Mouse (Mus musculus) heart, embryonic 15.5 days (tissue): Measurements from ENCODE around the gene Fbxw11. TPM values are rescaled to one million over a fixed set of nuclear protein-coding genes. Genes with fewer than 3 reads are reported as not detected.
"Not testable (repeated sequence)": the region's sequence is repeated elsewhere in the genome, so short reads cannot be mapped to it uniquely, and the experiment has no call there.

ENCODE experiments used
- ATAC-seq: fragments of 200-750 bp; cut with Nextera tagmentation; replicated peaks from 2 replicates; pipeline ENCODE4 v1.8.0; 2017; ENCODE audit warnings: low read depth, moderate TSS enrichment; ENCODE audit not compliant: insufficient number of reproducible peaks, insufficient read depth, low FRiP score
- H3K27ac ChIP-seq: fragments of 300-500 bp; sonication (generic); 2 replicates; pipeline ENCODE4 v1.5.1; 2015; ENCODE audit warnings: mild to moderate bottlenecking, inconsistent platforms
- H3K27me3 ChIP-seq: fragments of 300-500 bp; sonication (generic); 2 replicates; pipeline ENCODE4 v1.6.1; 2015; ENCODE audit warnings: inconsistent platforms
- H3K36me3 ChIP-seq: fragments of 300-500 bp; sonication (generic); 2 replicates; pipeline ENCODE4 v1.6.1; 2015; ENCODE audit warnings: mild to moderate bottlenecking, inconsistent platforms
- H3K4me1 ChIP-seq: fragments of 300-500 bp; sonication (generic); replicated peaks from 2 replicates; pipeline ENCODE4 v1.6.1; 2015; ENCODE audit warnings: inconsistent platforms
- H3K4me2 ChIP-seq: fragments of 300-500 bp; sonication (generic); 2 replicates; pipeline ENCODE4 v1.6.1; 2015; ENCODE audit warnings: inconsistent platforms, mild to moderate bottlenecking, moderate library complexity
- H3K4me3 ChIP-seq: fragments of 300-500 bp; sonication (generic); 2 replicates; pipeline ENCODE4 v1.5.1; 2015; ENCODE audit warnings: mild to moderate bottlenecking, inconsistent platforms
- H3K9ac ChIP-seq: fragments of 300-500 bp; sonication (generic); 2 replicates; pipeline ENCODE4 v1.6.1; 2015; ENCODE audit warnings: mild to moderate bottlenecking, inconsistent platforms
- H3K9me3 ChIP-seq: fragments of 300-500 bp; sonication (generic); replicated peaks from 2 replicates; pipeline ENCODE4 v1.6.1; 2016; ENCODE audit warnings: inconsistent platforms
- WGBS: fragments of 180-500 bp; shearing (Covaris S2); methylation state at CpG from one replicate; pipeline ENCODE4 v1.1.7; 2015; ENCODE audit warnings: mixed read lengths; 5-methylcytosine and 5-hydroxymethylcytosine counted together
- polyA plus RNA-seq: library from polyadenylated mRNA; unstranded; fragments of >200 nt; fragmentation: Nextera tagmentation; extraction: Ambion mirVana; gene quantifications from 2 replicates; pipeline ENCODE4 v1.2.1, GENCODE M21; 2015

Gene Fbxw11
- polyA plus RNA-seq, 1 experiment from 2014 or later = 58.8 TPM

GRCm38 (mm10) chr11:32614463-32614862, 28.1 kb upstream of the Fbxw11 start:
- no peaks in the 10 kb centered on the region for H3K36me3 ChIP-seq
- WGBS = 94% methylated on average over 29 of the region's 29 CpGs
- no peak overlapping the region for H3K9ac ChIP-seq
- ATAC-seq = no peak
- peaks cover 23% of the 10 kb centered on the region for H3K4me1 ChIP-seq
- H3K9me3 ChIP-seq = no peaks in the 10 kb centered on the region
- H3K27me3 ChIP-seq = no peaks in the 10 kb centered on the region
- H3K4me3 ChIP-seq = no peak overlapping the region
- no peak overlapping the region for H3K4me2 ChIP-seq
- no peak overlapping the region for H3K27ac ChIP-seq

DNA sequence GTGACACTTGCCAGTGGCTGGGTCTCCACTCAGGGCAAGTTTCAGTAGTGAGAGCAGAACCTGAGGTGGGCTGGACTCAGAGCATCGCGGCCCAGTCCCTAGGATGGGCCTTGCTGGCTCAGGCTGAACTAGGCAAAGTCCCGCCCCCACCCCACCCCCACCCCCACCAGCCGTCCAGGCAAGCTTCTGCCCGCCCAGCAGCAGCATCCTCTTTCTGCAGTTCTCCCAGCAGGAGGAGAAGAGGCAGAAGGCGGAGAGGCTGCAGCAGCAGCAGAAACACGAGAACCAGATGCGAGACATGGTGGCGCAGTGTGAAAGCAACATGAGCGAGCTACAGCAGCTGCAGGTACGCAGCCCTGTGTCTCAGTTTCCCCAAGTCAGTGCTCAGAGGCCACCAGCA, 27.0 kb upstream of the Fbxw11 start:
- H3K36me3 ChIP-seq = no peaks in the 10 kb centered on the region
- H3K4me1 ChIP-seq = peaks cover 31% of the 10 kb centered on the region
- H3K9me3 ChIP-seq = no peaks in the 10 kb centered on the region
- H3K4me3 ChIP-seq = no peak overlapping the region
- no peak overlapping the region for H3K4me2 ChIP-seq
- 18% methylated on average over 11 of the region's 11 CpGs for WGBS
- H3K27ac ChIP-seq = no peak overlapping the region
- H3K9ac ChIP-seq = no peak overlapping the region
- no peak for ATAC-seq
- H3K27me3 ChIP-seq = no peaks in the 10 kb centered on the region

DNA sequence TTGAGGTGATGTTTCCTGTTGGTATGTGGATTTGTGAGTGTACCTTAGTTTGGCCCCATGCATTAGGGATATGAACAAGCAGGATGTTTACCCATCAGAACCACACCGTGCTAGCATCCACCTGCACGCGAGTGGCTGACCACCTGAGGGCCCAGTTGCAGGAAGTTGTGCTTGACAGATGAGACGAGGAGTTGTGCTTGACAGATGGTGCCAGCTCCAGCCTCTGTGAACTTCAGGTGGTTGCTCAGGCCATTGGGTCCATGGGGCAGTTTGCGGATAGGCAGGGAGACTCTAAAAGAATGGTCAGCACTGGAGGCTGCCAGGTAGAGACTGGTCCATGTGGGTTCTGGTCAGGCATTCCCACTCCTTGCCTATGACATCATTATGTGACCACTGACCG, 26.4 kb upstream of the Fbxw11 start:
- Histone ChIP-seq H3K27me3 (no peaks in the 10 kb centered on the region), H3K36me3 (no peaks in the 10 kb centered on the region), H3K27ac (no peak overlapping the region), H3K9ac (no peak overlapping the region), H3K4me1 (peaks cover 31% of the 10 kb centered on the region), H3K9me3 (no peaks in the 10 kb centered on the region), H3K4me3 (no peak overlapping the region), H3K4me2 (no peak overlapping the region)
- WGBS = 76% methylated on average over 6 of the region's 6 CpGs
- no peak for ATAC-seq

- no peaks in the 10 kb centered on the region for H3K27me3 ChIP-seq
- H3K4me1 ChIP-seq = peaks cover 35% of the 10 kb centered on the region
- WGBS = 70% methylated on average over 1 of the region's 1 CpGs
- ATAC-seq = no peak
- H3K9me3 ChIP-seq = no peaks in the 10 kb centered on the region
- no peak overlapping the region for H3K4me3 ChIP-seq
- no peak overlapping the region for H3K4me2 ChIP-seq
- H3K27ac ChIP-seq = peak overlapping the region; percentile 95; the same call in 1 of the 2 replicates
- no peaks in the 10 kb centered on the region for H3K36me3 ChIP-seq
- H3K9ac ChIP-seq = no peak overlapping the region
Observed at GRCm38 (mm10) chr11:32618036-32618435, 24.5 kb upstream of the Fbxw11 start.

DNA sequence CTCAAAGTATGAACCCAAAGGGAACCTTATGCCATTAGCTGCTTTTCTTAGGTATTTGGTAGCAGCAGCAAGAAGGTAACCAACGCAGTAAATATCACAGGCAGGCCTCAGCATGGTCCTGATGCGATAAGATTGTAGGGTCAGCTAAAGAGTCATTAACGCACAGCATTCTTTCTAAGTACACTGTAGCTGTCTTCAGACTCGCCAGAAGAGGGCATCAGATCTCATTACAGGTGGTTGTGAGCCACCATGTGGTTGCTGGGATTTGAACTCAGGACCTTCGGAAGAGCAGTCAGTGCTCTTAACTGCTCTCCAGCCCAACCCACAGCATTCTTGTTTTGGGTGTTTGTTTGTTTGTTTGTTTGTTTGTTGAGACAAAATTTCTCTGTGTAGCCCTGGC, 23.9 kb upstream of the Fbxw11 start:
- not testable (repeated sequence) for H3K4me3 ChIP-seq, H3K27me3 ChIP-seq, H3K9ac ChIP-seq, H3K4me2 ChIP-seq, H3K9me3 ChIP-seq, H3K36me3 ChIP-seq, ATAC-seq
- WGBS = 84% methylated on average over 5 of the region's 5 CpGs
- peaks cover 35% of the 10 kb centered on the region for H3K4me1 ChIP-seq
- peak overlapping the region; percentile 95 for H3K27ac ChIP-seq

DNA sequence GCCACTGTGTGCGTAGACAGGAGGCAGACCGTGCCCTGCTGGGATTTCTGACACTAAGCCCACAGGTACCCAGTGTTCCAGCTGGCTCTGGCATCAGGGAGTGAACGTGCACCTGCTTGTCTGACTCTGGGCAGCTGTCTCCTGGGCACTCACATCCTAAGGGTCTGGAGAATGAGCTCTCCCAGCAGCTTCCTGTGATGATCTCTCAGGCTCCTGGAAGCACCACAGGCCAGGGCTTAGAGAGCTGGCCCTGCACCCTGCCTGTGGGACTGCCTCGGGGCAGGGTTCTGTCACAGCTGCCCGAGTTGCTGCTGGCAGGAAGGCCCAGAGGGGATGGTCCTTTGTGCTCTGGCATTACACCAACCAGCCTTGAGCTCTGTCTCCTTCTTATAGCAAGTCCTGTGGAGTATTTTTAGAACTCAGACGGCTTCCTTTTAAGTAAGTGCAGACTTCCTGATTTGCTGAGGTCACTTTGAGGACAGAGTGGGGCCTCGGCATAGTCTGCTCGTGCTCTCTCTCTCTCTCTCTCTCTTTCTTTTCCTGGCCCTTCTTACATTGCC, 23.2 kb upstream of the Fbxw11 start:
- 19% methylated on average over 8 of the region's 8 CpGs for WGBS

GRCm38 (mm10) chr11:32619866-32620456, 22.6 kb upstream of the Fbxw11 start:
- Histone ChIP-seq H3K4me2 (no peak overlapping the region), H3K27me3 (no peaks in the 10 kb centered on the region), H3K4me3 (no peak overlapping the region), H3K4me1 (peaks cover 35% of the 10 kb centered on the region), H3K36me3 (no peaks in the 10 kb centered on the region), H3K9ac (no peak overlapping the region), H3K9me3 (no peaks in the 10 kb centered on the region), H3K27ac (peak overlapping the region; percentile 95)
- 77% methylated on average over 6 of the region's 6 CpGs for WGBS
- no peak for ATAC-seq

More for the DNA sequence above, 23.2 kb upstream of the Fbxw11 start:
- Histone ChIP-seq H3K9ac (0 out of 2 replicates have a peak overlapping the region, but pooled peaks have one; percentile 22), H3K27ac (peak overlapping the region; percentile 95), H3K4me2 (peak overlapping the region; percentile 22; the same call in 1 of the 2 replicates), H3K4me3 (no peak overlapping the region), H3K9me3 (no peaks in the 10 kb centered on the region), H3K36me3 (no peaks in the 10 kb centered on the region), H3K4me1 (peaks cover 35% of the 10 kb centered on the region), H3K27me3 (no peaks in the 10 kb centered on the region)
- ATAC-seq = peak; percentile 86

DNA sequence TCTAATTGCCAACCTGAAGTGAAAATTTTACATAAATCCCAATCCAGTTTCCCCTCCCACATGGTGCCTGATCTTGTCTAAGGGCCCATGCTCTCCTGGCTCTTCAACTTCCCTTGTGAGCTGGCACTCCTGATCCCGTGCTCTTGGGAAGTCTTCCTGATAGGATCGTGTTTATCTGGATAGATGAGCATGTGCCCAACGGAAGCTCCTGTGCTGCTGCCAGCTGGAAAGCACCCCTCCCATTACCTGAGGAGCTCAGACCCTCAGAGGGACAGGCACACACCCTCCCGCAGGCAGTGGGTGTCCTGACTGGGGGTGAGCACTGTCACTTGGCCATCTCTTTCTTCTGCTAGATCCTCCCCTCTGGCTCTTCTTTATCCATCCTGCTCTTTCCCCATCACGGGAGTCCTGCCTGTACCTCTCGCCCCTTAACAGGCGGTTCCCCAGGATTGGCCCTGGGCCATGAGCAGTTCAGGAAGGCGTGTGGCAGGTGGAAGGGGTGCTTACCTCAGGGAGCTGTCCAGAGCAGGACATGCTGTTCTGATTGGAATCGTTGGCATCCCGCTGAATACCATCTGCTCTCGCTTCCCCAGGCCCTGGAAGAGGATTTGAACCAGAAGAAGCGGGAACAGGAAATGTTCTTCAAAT, 20.6 kb upstream of the Fbxw11 start:
- WGBS = 58% methylated on average over 12 of the region's 12 CpGs
- Histone ChIP-seq H3K36me3 (no peaks in the 10 kb centered on the region), H3K4me1 (peaks cover 28% of the 10 kb centered on the region), H3K27ac (no peak overlapping the region), H3K9ac (no peak overlapping the region), H3K9me3 (no peaks in the 10 kb centered on the region), H3K4me3 (no peak overlapping the region), H3K4me2 (no peak overlapping the region), H3K27me3 (no peaks in the 10 kb centered on the region)
- ATAC-seq = no peak

- Histone ChIP-seq H3K36me3 (no peaks in the 10 kb centered on the region), H3K27me3 (no peaks in the 10 kb centered on the region), H3K9ac (no peak overlapping the region), H3K4me1 (peaks cover 28% of the 10 kb centered on the region), H3K9me3 (no peaks in the 10 kb centered on the region), H3K4me3 (no peak overlapping the region), H3K4me2 (no peak overlapping the region), H3K27ac (no peak overlapping the region)
- no peak for ATAC-seq
- WGBS = 83% methylated on average over 13 of the region's 13 CpGs
Observed at GRCm38 (mm10) chr11:32622479-32623190, 19.9 kb upstream of the Fbxw11 start.

DNA sequence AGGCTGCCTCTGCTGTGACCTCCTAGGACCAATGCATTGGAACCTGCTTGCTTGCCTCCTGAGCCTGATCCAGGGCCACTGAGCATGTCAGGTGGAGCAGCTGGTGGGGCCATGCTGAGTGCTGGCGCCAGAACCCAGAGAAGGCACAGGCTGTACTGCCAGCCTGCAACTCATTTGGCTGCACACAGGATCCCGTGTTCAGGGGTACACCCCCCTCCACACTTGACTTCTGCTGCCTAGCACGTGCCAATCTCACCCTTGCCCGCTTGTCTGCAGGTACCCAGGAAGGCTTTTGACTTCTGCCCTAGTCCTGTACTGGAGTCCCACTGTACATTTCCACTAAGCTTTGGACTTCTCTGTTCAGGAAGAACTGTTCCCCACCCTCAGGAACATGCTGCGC, 19.3 kb upstream of the Fbxw11 start:
- no peak overlapping the region for H3K4me2 ChIP-seq
- no peaks in the 10 kb centered on the region for H3K36me3 ChIP-seq
- no peak overlapping the region for H3K9ac ChIP-seq
- H3K27me3 ChIP-seq = no peaks in the 10 kb centered on the region
- no peaks in the 10 kb centered on the region for H3K9me3 ChIP-seq
- ATAC-seq = no peak
- H3K4me1 ChIP-seq = peaks cover 24% of the 10 kb centered on the region
- H3K27ac ChIP-seq = no peak overlapping the region
- 87% methylated on average over 5 of the region's 5 CpGs for WGBS
- H3K4me3 ChIP-seq = no peak overlapping the region

GRCm38 (mm10) chr11:32623912-32624311, 18.6 kb upstream of the Fbxw11 start:
- no peak for ATAC-seq
- H3K36me3 ChIP-seq = no peaks in the 10 kb centered on the region
- no peaks in the 10 kb centered on the region for H3K27me3 ChIP-seq
- WGBS = 88% methylated on average over 6 of the region's 6 CpGs
- H3K9me3 ChIP-seq = no peaks in the 10 kb centered on the region
- H3K9ac ChIP-seq = no peak overlapping the region
- no peak overlapping the region for H3K4me2 ChIP-seq
- no peak overlapping the region for H3K4me3 ChIP-seq
- peaks cover 17% of the 10 kb centered on the region for H3K4me1 ChIP-seq
- no peak overlapping the region for H3K27ac ChIP-seq
